Mouse (Mus musculus) olfactory bulb, adult 2 months (tissue): Measurements from ENCODE around the gene Vinac1.

Source experiments
- CTCF ChIP-seq: fragments of 200-500 bp; IDR thresholded peaks from 2 replicates; pipeline ENCODE4 v1.5.1; 2012; ENCODE audit warnings: low read depth, mild to moderate bottlenecking, low read length, moderate library complexity; ENCODE audit not compliant: insufficient read depth
- POLR2A ChIP-seq: fragments of 200-500 bp; IDR thresholded peaks from 2 replicates; pipeline ENCODE4 v1.6.1; 2012; ENCODE audit warnings: mild to moderate bottlenecking, low read depth, low read length, moderate library complexity; ENCODE audit not compliant: insufficient read depth

DNA sequence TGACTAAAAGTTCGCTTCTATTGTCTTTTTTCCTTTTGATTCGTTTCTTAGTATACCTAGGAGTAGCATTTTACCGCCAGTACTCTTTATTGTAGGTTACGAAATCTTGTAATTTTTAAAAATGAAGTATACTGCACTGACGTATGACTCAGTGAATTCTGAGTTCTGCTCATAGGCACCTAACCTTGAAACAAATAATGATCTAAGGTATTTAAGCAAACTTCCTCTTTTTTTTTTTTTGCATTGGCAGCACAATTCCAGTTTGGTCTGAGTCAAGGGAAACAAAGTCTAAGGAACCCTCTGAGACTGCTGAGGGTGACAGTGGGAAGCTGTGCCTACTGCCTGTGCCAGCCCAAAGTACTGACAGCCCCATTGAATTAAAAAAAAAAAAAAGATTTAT, 35.5 kb upstream of the Vinac1 start:
- TF ChIP-seq CTCF (no peak), POLR2A (no peak)
